Mouse (Mus musculus) A20 (cell line): ENCODE data around the gene BC025920.
"Not testable (repeated sequence)": the region's sequence is repeated elsewhere in the genome, so short reads cannot be mapped to it uniquely, and the experiment has no call there.

Experiments
- DNase-seq: peaks from one replicate; pipeline ENCODE4 v3.0.0-alpha.2; 2011; ENCODE audit warnings: low read depth, low spot score

BC025920 gene

GRCm38 (mm10) chr10:81604019-81604967 lies 1.8 kb upstream of the BC025920 start:
- no peak for DNase-seq

- DNase-seq, result peak; percentile 94
Observed at GRCm38 (mm10) chr10:81604968-81605665, 953 bp upstream of the BC025920 start.

GRCm38 (mm10) chr10:81605666-81605973 lies 450 bp upstream of the BC025920 start:
- DNase-seq, result no peak

- peak; percentile 44 for DNase-seq
Observed at GRCm38 (mm10) chr10:81608308-81608707, 2.2 kb downstream of the BC025920 start.

- no peak for DNase-seq
Observed at GRCm38 (mm10) chr10:81612779-81613178, 6.7 kb downstream of the BC025920 start.

GRCm38 (mm10) chr10:81615486-81615885 lies 9.4 kb downstream of the BC025920 start:
- DNase-seq, result no peak

GRCm38 (mm10) chr10:81619976-81620375 lies 13.9 kb downstream of the BC025920 start:
- DNase-seq, result no peak

GRCm38 (mm10) chr10:81620786-81621185 lies 14.7 kb downstream of the BC025920 start:
- no peak for DNase-seq

- DNase-seq, result peak; percentile 36
Observed at GRCm38 (mm10) chr10:81623441-81623840, 17.4 kb downstream of the BC025920 start.

GRCm38 (mm10) chr10:81626101-81626993 lies 20.3 kb downstream of the BC025920 start:
- DNase-seq, result peak; percentile 68

- peak; percentile 97 for DNase-seq
Observed at GRCm38 (mm10) chr10:81626994-81627835, 21.1 kb downstream of the BC025920 start, which contains the start of gene Sirt6. Gene Sirt6, minus strand, starts transcription at chr10:81627797.

- no peak for DNase-seq
Observed at GRCm38 (mm10) chr10:81627836-81628220, 21.8 kb downstream of the BC025920 start.

GRCm38 (mm10) chr10:81628390-81628789 lies 22.3 kb downstream of the BC025920 start, which contains the start of gene Ankrd24:
Gene Ankrd24, plus strand, starts transcription at chr10:81628540.
- no peak for DNase-seq

GRCm38 (mm10) chr10:81633253-81634099 lies 27.4 kb downstream of the BC025920 start:
- peak; percentile 87 for DNase-seq

- no peak for DNase-seq
Observed at GRCm38 (mm10) chr10:81636338-81636737, 30.3 kb downstream of the BC025920 start.

GRCm38 (mm10) chr10:81638101-81638500 lies 32.0 kb downstream of the BC025920 start:
- DNase-seq, result no peak

- not testable (repeated sequence) for DNase-seq
Observed at GRCm38 (mm10) chr10:81640825-81641224, 34.8 kb downstream of the BC025920 start.

- no peak for DNase-seq
Observed at GRCm38 (mm10) chr10:81641566-81641965, 35.5 kb downstream of the BC025920 start.

GRCm38 (mm10) chr10:81641978-81642647 lies 36.0 kb downstream of the BC025920 start:
- no peak for DNase-seq
